Mouse (Mus musculus): ENCODE results near the gene Lrp10.

Gene Lrp10

GRCm38 (mm10) chr14:54463959-54464292 is at the start of gene Lrp10:
Gene Lrp10 (plus strand): TSS chr14:54464137.
- peak; percentile 88 for DNase-seq

- no peak for DNase-seq
Measured at GRCm38 (mm10) chr14:54415241-54416020, 48.5 kb upstream of the Lrp10 start.

GRCm38 (mm10) chr14:54416229-54416775 is 47.6 kb upstream of the Lrp10 start:
- no peak for DNase-seq

- no peak for DNase-seq
Measured at GRCm38 (mm10) chr14:54416830-54417229, 47.1 kb upstream of the Lrp10 start.

GRCm38 (mm10) chr14:54417623-54418081 is 46.3 kb upstream of the Lrp10 start, which contains the start of gene Slc7a7:
Gene Slc7a7 (minus strand): TSS chr14:54417780.
- no peak for DNase-seq

GRCm38 (mm10) chr14:54421014-54421413 is 42.9 kb upstream of the Lrp10 start:
- no peak for DNase-seq

GRCm38 (mm10) chr14:54423406-54423805 is 40.5 kb upstream of the Lrp10 start:
- DNase-seq = no peak

- no peak for DNase-seq
Measured at GRCm38 (mm10) chr14:54424634-54425033, 39.3 kb upstream of the Lrp10 start.

- no peak for DNase-seq
Measured at GRCm38 (mm10) chr14:54425540-54425939, 38.4 kb upstream of the Lrp10 start.

GRCm38 (mm10) chr14:54426003-54426688 is 37.8 kb upstream of the Lrp10 start:
- no peak for DNase-seq

GRCm38 (mm10) chr14:54426689-54427398 is 37.1 kb upstream of the Lrp10 start, which contains the start of gene Mrpl52:
Gene Mrpl52 (plus strand): TSS chr14:54426909.
- DNase-seq = peak; percentile 88

- no peak for DNase-seq
Measured at GRCm38 (mm10) chr14:54427696-54428095, 36.2 kb upstream of the Lrp10 start.

- DNase-seq = no peak
Measured at GRCm38 (mm10) chr14:54428421-54428820, 35.5 kb upstream of the Lrp10 start.

- DNase-seq = no peak
Measured at GRCm38 (mm10) chr14:54429332-54430093, 34.4 kb upstream of the Lrp10 start.

GRCm38 (mm10) chr14:54430406-54431145 is 33.4 kb upstream of the Lrp10 start:
- DNase-seq = no peak

GRCm38 (mm10) chr14:54431334-54432077 is 32.4 kb upstream of the Lrp10 start, which contains the start of gene Mmp14:
Gene Mmp14 (plus strand): TSS chr14:54431612.
- DNase-seq = no peak

GRCm38 (mm10) chr14:54432078-54432836 is 31.7 kb upstream of the Lrp10 start:
- no peak for DNase-seq

- DNase-seq = no peak
Measured at GRCm38 (mm10) chr14:54432837-54433830, 30.8 kb upstream of the Lrp10 start.

Data from cerebellum, adult 9-10 months (tissue).